Mouse (Mus musculus) skeletal muscle tissue, adult 2 months (tissue): ENCODE data around the gene Ophn1.

ENCODE experiments used
- DNase-seq: peaks from one replicate; pipeline ENCODE4 v3.0.0-alpha.2; 2012; ENCODE audit warnings: low read depth, low spot score

Ophn1 gene

GRCm38 (mm10) chrX:98890406-98891116 lies at the start of gene Ophn1:
TSS of gene Ophn1 (minus strand) at chrX:98891025.
- DNase-seq, result peak; percentile 36

- peak; percentile 88 for DNase-seq
Measured at GRCm38 (mm10) chrX:98937555-98938294, 46.9 kb upstream of the Ophn1 start.

DNA sequence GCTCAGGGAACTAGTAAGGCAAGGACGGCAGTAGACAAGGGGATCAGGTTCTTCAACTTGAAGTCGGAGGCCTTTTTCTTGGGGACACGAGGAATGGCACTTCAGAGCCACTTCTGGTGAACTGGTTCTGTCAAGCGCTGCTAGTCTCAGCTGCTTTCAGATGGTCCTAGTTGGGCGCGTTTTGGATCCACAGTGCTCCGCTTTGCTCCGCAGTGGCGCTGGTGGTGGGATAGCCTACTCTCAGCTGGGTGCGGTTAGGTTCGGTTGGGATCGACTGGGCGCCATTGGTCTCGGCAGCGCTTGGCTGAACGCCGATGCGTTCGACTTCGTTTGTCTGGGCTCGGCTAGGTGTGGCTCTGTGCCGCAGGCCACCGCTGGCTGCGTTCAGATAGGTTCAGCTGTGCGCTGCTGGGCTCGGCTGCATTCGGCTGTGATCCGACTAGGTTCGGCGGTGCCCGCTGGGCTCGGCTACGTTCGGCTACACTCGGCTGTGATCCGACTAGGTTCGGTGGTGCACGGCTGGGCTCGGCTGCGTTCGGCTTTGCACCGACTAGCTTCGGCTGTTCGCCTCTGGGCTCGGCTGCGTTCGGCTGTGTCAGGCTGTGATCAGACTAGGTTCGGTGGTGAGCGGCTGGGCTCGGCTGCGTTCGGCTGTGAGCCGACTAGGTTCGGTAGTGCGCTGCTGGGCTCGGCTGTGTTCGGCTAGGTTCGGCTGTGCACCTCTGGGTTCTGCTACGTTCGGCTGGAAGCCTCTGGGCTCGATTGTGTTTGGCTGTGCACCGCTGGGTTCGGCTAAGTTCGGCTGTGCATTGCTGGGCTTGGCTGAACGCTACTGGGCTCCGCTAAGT lies 46.1 kb upstream of the Ophn1 start:
- peak; percentile 93 for DNase-seq

DNA sequence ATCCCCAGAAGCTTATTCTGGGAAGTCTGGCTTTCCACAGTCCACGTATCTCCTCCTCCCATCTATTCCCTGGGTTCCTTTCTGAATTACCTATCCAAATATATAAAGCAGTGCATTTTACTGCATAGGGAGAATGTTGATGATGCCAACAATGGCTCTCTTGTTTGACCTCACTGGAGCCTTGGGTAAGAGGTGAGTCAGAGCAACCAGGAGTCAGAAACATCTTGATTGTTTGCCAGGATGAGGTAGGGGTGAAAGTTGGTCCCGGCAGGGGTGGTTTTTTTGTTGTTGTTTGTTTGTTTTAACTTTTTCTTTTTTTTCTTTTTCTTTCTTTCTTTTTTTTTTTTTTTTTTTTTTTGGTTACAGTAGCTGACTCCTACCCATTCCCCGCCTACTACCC lies 45.3 kb upstream of the Ophn1 start, which contains the start of gene Yipf6:
Gene Yipf6, plus strand, starts transcription at position 216 of the 400 bp plus-strand sequence.
- DNase-seq, result no peak

GRCm38 (mm10) chrX:98919423-98919822 lies 28.6 kb upstream of the Ophn1 start:
- DNase-seq, result peak; percentile 29

GRCm38 (mm10) chrX:98908910-98909309 lies 18.1 kb upstream of the Ophn1 start:
- DNase-seq, result no peak

DNA sequence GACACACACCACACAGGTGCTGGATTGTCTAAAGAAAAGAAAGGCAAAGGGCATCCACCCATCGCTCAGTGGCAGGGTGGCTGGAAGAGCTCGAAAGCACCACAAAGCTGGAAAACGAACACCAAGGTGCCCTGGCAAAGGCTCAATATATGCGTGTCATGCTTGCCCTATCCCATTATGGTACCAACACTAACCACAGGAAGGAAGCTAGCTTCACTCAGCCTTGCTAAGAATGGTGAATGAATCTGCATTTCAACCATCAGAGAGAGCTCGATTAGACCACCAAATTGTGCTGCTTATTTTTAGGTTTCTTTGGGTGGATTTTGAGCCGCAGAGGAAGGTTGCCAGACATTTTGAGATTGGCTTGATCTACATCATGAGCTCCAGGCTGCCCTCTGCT lies 13.4 kb upstream of the Ophn1 start:
- no peak for DNase-seq

- DNase-seq, result peak; percentile 84
Measured at GRCm38 (mm10) chrX:98898307-98898706, 7.5 kb upstream of the Ophn1 start.

DNA sequence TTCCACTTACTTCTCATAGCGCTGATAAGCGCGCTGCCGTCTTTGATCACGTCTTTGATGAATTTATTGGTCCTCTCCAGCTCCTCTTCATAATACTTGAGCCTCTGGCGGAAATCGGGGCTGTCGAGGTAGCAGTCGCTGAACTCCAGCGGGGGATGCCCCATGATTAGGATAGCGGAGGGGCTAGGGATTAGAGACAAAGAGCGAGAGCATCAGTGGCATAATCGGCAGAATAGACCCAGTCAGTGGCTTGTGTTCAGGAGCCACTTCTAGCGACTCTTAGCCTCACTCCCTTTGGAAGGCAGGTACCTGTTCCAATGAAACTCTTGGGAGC lies 786 bp downstream of the Ophn1 start:
- DNase-seq, result no peak

DNA sequence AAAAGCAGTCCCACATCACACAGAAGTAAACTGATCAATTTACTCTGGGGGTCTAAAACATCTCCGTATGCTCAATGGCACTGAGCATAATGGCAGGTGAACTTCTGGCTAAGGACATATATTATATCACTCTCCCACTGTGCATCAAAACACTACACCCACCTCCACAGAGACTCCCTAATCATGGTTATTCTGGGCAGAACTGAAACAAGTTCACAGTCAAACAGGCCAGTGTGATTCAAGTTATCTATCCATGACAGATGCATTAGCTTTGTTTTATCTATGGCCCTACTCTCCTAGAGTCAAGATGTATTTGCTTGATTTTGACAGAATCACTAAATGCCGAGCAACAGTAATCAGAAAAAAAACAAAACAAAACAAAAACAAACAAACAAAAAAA lies 8.8 kb downstream of the Ophn1 start:
- DNase-seq, result no peak

DNA sequence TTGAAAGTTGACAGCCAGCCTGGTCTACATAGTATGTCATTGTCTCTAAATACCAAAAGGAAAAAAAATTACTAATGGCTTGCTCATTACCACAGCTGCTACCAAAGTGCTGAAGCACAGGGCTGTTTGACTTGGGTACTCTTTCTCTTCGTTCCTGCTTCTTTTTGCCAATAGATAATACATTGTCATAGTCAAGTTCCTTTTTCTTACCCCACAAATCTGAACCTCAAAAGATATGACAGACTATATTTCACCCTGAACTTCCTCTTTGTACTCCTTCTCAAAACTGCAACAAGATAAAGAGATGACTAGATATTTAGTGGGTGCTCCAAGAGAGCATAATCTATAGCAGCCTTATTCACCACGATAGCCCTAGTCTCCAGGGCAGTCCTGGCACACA lies 9.7 kb downstream of the Ophn1 start:
- DNase-seq, result no peak

DNA sequence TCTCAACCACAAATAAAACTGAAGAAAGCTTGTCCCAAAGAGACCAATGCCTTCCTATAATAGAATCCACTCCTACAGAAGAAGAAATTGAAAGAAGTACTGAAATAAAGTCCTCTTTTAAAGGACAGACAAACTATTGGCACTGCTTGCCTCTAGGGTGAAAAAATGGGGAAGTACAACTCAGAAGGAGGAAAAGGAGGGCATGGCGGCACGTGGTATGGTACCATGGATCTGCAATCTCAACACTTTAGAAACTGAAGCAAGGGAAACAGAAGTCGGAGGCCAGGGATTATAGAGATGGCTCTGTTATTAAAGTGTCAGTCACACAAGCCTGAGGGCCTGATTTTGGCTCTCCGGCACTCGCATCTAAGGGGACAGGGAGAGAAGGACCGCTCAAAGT lies 10.5 kb downstream of the Ophn1 start:
- DNase-seq, result no peak

DNA sequence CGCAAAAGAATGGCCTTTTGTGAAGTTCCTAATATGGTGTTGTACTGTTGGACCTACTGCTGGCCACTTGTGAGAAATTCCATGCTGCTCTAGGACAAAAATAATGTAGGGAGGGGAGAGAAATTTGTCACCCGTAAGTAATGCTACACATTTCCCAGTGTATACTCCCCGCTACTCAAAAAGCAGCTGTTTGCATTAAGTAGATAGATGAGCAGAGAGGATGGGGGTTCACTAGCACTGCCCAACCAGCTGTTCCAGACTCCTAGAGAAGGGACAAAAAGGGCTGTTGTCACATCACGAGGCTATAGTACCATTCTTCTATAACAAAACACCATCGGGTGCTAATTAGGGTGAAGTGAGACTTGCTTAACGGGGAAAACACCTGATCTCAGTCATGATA lies 15.7 kb downstream of the Ophn1 start:
- DNase-seq, result no peak

DNA sequence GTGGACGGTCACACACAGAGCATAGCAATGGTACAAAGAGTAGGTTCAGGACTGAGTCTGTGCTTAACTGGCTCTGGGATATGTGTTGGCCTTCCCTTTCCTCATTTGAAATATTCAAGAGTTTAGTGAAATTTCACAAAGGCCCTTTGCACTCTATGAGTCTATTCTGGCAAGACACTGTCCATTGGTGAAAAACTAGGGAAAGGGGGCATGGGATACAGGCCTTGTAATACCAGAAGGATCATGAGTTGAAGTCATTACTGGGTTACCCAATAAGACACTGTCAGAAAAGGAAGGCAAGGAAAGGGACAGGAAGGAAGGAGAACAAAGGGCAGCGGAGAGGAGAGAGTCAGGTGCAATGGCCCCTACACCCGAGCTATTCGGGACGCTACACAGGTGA lies 16.7 kb downstream of the Ophn1 start:
- DNase-seq, result no peak

DNA sequence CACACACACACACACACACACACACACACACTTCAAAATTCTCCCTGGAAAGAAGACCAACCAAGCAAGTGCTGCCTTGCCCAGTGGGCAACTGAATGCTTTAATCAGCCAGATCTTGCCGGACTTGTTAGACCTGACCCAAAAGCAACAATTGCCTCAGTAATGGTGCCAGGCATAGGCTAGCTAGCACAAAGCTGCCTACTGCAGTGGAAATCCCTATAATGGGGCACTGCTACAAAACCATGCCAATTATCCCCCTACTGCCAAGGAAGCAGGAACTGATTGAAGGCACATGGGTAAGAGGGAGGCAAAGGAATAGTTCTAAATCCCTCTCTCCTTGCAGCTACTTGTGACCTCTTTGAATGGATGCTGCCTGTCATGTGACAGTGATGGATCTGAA lies 18.8 kb downstream of the Ophn1 start:
- DNase-seq, result no peak

GRCm38 (mm10) chrX:98870541-98870940 lies 20.3 kb downstream of the Ophn1 start:
- no peak for DNase-seq

DNA sequence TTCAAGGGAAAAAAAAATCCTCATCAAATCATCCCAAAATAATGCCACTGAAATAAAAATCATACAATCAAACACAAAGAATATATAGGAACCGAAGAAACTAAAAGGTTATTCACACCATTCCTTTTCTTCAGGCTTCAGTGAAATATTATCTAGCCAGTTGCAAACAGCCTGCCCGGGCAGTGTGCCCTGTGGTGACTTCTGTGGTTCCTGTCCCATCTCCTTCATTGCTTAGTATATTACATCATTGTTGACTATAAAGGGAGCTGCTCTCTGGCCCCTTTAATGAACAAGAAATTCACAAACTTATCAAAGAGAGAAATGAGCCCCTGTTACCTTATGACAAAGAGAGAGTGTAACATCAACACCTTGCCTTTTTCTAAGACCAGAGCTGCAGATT lies 21.1 kb downstream of the Ophn1 start:
- DNase-seq, result no peak

DNA sequence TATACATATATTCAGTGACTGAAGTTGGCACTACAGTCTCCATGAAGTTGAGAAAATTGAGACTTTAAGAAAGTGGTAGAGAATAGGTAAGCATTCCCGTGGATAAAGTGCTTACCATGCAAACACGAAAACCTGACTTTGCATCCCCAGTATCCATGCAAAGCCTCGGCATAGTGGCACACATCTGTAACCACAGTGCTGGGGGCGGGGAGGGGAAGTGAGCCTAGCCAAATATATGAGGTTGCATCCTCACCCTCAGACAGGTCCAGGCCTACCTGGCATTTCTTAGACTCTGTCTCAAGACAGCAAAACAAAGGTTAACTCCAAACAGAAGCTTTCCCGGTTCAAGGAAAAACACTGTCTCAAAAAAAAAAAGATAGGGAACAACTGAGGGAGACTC lies 21.7 kb downstream of the Ophn1 start:
- DNase-seq, result no peak

DNA sequence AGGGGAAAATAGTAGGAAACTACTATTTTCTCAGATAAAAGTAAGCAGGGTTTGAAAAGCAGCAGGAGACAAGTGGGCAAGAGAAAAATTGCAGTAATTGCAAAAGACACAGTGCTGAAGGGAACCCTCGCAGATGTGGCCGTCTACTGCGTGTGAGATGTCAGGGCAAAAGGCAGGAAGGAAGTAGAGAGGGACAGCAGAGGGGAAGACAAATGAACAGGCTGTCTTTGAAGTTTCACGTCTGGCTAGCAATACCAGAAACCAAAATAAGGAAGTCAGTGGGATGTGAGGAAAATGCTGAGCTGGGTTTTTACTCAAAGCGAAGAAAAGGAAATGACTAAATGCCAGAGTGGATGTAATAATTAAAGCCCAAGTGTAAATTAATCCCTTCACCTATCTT lies 30.7 kb downstream of the Ophn1 start:
- no peak for DNase-seq

GRCm38 (mm10) chrX:98856046-98856445 lies 34.8 kb downstream of the Ophn1 start:
- peak; percentile 51 for DNase-seq

GRCm38 (mm10) chrX:98850869-98851268 lies 40.0 kb downstream of the Ophn1 start:
- DNase-seq, result no peak

- DNase-seq, result no peak
Measured at GRCm38 (mm10) chrX:98841606-98842005, 49.2 kb downstream of the Ophn1 start.
